Mouse (Mus musculus): ENCODE data around the gene Stt3b. TPM values are rescaled to one million over a fixed set of nuclear protein-coding genes. Genes with fewer than 3 reads are reported as not detected.
A peak's percentile ranks its signal among the peaks of the same experiment; 100 is the strongest.
"Not testable (repeated sequence)": the region's sequence is repeated elsewhere in the genome, so short reads cannot be mapped to it uniquely, and the experiment has no call there.

The Stt3b gene
- total RNA-seq, 2 experiments from 2014 or later = 54.8 to 75.4 TPM

DNA sequence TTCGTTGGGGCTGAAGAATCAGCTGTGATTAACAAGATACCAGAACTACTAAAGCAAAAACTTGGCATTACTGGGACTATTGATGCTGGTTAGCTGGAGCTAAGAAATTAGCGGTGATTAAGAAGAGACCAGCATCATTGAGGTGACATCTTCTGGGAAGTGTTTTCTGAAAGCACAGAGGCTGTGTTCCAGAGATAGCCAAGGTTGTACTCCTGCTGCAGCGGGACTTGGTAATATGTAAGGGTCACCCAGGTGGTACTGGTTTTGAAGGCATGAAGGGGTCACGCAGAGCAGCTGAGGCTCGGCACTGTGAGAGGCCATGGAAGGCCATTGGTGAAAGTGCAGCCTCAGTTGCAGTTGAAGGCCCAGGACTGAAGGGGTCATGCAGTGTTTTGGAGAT, 37.8 kb downstream of the Stt3b start:
- ATAC-seq (ENCODE audit: poor library complexity, severe bottlenecking) = not testable (repeated sequence)

DNA sequence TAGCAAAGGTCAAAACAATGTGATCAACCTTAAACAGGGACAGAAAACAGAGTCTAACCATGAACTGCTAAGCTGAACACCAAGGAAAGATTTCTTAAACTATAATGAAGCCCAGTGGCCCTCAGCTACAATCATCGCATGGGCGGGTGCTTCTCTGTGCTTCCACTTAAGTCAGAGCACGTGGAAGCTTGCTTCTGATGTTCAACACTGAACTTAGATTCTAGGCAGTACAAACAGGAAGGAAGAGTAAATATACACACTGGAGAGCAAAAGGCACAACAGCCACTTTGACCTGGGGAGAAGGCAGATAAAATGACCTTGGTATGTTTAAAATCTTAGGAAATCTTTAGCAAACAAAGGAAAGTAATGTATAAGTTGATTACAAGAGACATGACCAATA, 38.7 kb downstream of the Stt3b start:
- no peak for ATAC-seq (ENCODE audit: poor library complexity, severe bottlenecking)

GRCm38 (mm10) chr9:115261896-115262295, 48.3 kb downstream of the Stt3b start:
- ATAC-seq (ENCODE audit: poor library complexity, severe bottlenecking) = no peak

DNA sequence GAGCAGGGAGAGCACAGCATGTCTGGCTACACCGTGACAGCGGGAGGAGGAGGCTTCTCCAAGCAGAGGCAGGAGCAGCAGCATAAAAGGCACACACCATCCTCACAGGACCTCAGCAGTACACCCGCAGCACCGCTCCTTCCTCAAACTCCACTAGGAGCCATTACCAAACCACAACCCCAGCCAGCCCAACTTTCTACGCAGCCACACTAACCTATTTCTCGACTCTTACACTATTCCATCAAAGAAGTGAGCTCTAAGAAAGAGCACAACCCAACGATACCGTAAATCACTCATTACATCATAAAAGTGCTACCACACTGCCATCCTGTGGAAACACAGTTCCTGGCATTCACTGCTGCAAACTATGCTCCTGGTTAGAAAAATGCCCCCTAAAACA, 48.8 kb downstream of the Stt3b start:
- no peak for ATAC-seq (ENCODE audit: poor library complexity, severe bottlenecking)

DNA sequence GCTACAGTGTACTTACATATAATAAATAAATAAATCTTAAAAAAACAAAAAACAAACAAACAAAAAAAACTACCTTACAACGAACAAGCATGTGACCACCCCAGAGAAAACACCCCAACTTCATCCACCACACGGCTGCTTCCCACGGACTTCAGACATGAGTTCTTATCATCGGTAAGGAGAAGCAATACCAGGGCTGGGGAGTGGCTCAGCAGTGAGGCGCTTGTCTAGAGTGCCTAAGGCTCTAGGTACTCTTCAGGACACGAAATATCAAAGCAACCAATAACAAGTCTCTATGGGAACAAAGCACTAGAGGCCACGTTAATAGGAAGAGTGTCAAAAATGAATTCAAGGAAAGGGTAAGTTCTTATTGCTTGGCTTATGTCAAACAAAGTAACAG, 49.8 kb downstream of the Stt3b start:
- no peak for ATAC-seq (ENCODE audit: poor library complexity, severe bottlenecking)

GRCm38 (mm10) chr9:115259866-115260265, 50.4 kb downstream of the Stt3b start:
- ATAC-seq (ENCODE audit: poor library complexity, severe bottlenecking) = no peak

GRCm38 (mm10) chr9:115257733-115258286, 52.4 kb downstream of the Stt3b start:
- ATAC-seq (ENCODE audit: poor library complexity, severe bottlenecking) = no peak

GRCm38 (mm10) chr9:115249145-115249544, 61.1 kb downstream of the Stt3b start:
- no peak for ATAC-seq (ENCODE audit: poor library complexity, severe bottlenecking)

GRCm38 (mm10) chr9:115245092-115245491, 65.1 kb downstream of the Stt3b start:
- no peak for ATAC-seq (ENCODE audit: poor library complexity, severe bottlenecking)

GRCm38 (mm10) chr9:115243630-115244029, 66.6 kb downstream of the Stt3b start:
- no peak for ATAC-seq (ENCODE audit: poor library complexity, severe bottlenecking)

GRCm38 (mm10) chr9:115239861-115240260, 70.4 kb downstream of the Stt3b start:
- ATAC-seq (ENCODE audit: poor library complexity, severe bottlenecking) = no peak

DNA sequence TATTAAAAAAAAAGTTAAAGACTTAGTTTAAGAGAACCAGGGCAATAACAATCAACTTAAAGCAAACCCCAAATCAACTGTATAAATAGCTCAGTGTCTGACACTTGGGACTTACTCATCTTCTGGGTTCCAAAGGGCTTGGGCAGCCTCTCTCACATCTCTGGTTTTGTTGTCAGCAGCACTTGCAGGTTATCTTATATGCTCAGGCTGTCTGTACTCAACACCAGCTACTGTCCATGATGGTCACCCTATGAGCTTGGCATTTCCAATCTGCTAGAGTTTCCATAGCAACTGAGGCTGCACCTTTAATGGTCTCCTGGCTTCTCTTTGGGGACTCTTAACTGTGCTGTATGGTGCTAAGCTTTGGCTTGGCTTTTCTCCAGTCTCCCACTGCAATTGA, 72.3 kb downstream of the Stt3b start:
- ATAC-seq (ENCODE audit: poor library complexity, severe bottlenecking) = no peak

DNA sequence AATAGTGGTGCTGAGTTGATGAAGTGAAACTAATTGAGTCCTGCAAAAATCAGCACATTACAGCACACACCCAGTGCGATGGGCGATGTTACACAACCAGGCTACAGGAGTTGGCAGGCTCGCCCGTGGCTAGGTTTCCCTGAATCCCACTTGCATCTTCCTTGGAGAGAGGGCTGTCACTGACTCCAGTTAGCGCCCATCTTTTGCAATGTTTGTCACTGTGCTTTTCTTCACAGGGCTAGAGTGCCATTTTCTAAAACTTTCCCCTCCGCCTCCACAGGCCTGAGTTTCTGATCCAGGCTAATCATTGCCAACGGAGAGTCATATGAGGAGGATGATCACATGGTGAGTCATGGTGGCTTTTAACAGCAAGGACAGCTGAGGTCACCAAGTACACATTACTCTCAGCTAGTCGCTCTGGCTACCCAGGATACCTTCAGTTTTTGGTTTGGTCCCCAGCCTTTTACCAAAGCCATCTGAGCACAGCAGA, 73.8 kb downstream of the Stt3b start:
- peak; percentile 94 for ATAC-seq (ENCODE audit: poor library complexity, severe bottlenecking)

GRCm38 (mm10) chr9:115234561-115234960, 75.7 kb downstream of the Stt3b start:
- no peak for ATAC-seq (ENCODE audit: poor library complexity, severe bottlenecking)

GRCm38 (mm10) chr9:115233721-115234120, 76.5 kb downstream of the Stt3b start:
- ATAC-seq (ENCODE audit: poor library complexity, severe bottlenecking) = no peak

DNA sequence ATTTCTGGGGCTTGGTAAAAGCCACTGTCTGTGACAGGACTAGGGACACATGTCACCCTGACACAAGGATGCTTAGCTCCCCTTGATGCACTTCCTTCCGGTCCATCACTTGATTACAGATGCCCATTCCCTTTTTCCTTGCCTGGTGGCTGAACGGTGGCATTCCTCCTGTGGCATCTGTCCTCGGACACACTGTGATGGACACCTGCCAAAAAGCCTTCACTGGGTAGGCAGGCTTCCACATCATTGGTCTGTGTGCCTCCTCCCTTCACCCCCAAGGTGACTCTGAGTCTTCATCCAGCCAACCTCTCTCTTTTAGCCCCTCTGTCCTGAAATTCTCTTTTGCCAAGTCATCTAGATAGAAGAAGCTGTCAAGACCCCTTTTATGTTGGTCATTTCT, 78.7 kb downstream of the Stt3b start:
- ATAC-seq (ENCODE audit: poor library complexity, severe bottlenecking) = no peak

- ATAC-seq (ENCODE audit: poor library complexity, severe bottlenecking) = no peak
Observed at GRCm38 (mm10) chr9:115230141-115230540, 80.1 kb downstream of the Stt3b start.

GRCm38 (mm10) chr9:115229676-115230075, 80.5 kb downstream of the Stt3b start:
- ATAC-seq (ENCODE audit: poor library complexity, severe bottlenecking) = no peak

DNA sequence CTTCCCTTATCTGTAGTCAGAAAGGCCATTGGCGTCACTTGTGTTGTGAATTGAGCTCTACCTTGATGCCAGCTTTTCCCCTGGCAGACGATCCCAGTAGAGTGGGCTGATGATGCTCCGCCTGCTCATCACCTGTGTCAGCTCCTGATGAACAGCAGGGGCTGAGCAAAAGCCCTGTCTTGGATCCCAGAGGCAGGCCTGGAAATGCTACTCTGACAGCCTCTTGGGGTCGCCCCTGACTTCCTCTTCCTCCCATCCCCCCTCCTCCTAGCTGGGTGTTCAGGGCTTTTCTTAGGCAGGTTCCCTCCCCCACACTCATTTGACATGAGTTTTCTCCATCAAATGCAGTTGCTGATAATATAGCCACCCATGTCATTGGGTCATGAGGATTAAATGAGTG, 81.1 kb downstream of the Stt3b start:
- no peak for ATAC-seq (ENCODE audit: poor library complexity, severe bottlenecking)

GRCm38 (mm10) chr9:115224744-115225354, 85.4 kb downstream of the Stt3b start:
- ATAC-seq (ENCODE audit: poor library complexity, severe bottlenecking) = no peak

DNA sequence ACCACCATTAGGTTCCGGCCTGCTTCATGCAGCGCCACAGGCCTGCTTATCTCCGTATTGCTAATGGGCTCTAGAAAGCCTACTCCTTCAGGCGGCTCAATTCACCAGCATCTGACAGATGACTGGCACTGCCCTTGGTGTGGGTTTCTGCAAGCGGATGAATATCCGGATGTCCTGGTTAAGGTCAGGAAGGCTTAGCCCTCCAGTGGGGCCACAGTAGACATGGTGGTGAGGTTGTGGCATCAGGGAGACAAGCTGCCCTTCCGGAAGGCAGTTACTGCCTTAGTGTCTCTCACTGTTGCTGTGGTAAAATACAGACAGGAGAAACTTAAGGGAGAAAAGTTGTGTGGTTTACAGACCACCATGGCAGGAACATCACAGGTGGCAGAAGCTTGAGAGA, 89.0 kb downstream of the Stt3b start:
- ATAC-seq (ENCODE audit: poor library complexity, severe bottlenecking) = no peak

GRCm38 (mm10) chr9:115220466-115220865, 89.8 kb downstream of the Stt3b start:
- ATAC-seq (ENCODE audit: poor library complexity, severe bottlenecking) = no peak

DNA sequence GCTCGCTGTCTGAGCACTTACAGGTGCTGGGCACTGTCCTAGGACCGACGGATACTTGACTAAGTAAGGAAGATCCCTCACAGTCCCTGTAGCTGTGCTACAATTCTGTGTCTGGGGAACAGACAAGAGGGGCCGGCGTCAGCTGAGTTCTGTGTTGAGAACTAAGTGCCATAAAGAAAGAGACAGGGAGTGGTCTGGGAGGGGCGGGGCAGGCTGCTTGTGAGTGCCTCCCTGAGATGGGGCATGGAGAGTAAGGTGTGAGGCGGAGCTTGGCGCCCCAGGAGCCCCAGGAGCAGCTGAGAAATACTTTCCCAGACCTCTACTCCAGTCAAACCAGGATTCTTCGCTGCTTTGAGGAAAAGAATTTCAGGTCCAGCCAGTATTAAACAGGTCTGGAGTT, 92.2 kb downstream of the Stt3b start:
- ATAC-seq (ENCODE audit: poor library complexity, severe bottlenecking) = no peak

Measured in megakaryocyte, adult 5-6 weeks (primary cell).